Mouse (Mus musculus) erythroblast, embryonic 14.5 days (primary cell): ENCODE results near the gene Olfr1450. TPM values are rescaled to one million over a fixed set of nuclear protein-coding genes. Genes with fewer than 3 reads are reported as not detected.
"Not testable (repeated sequence)": the region's sequence is repeated elsewhere in the genome, so short reads cannot be mapped to it uniquely, and the experiment has no call there.

ENCODE experiments used
- H3K27me3 ChIP-seq: 2 replicates; pipeline ENCODE4 v1.6.1; 2012; ENCODE audit warnings: inconsistent platforms; ENCODE audit not compliant: control insufficient read depth
- H3K36me3 ChIP-seq: 2 replicates; pipeline ENCODE4 v1.6.1; 2012; ENCODE audit warnings: mild to moderate bottlenecking, inconsistent platforms; ENCODE audit not compliant: control insufficient read depth
- H3K4me1 ChIP-seq: 2 replicates; pipeline ENCODE4 v1.6.1; 2012; ENCODE audit warnings: inconsistent platforms; ENCODE audit not compliant: control insufficient read depth
- H3K4me3 ChIP-seq: replicated peaks from 2 replicates; pipeline ENCODE3; 2012; ENCODE audit warnings: moderate library complexity, mild to moderate bottlenecking, inconsistent platforms
- H3K9me3 ChIP-seq: 2 replicates; pipeline ENCODE4 v1.6.1; 2012; ENCODE audit warnings: low read length, inconsistent platforms, mixed read lengths; ENCODE audit not compliant: control insufficient read depth
- GATA1 ChIP-seq: IDR thresholded peaks from 2 replicates; pipeline ENCODE4 v1.6.1; 2012; ENCODE audit warnings: low read length, inconsistent platforms, mixed read lengths
- TAL1 ChIP-seq: IDR thresholded peaks from 3 replicates; pipeline ENCODE4 v1.6.1; 2012; ENCODE audit warnings: low read length, inconsistent platforms, mixed read lengths
- polyA plus RNA-seq: library from polyadenylated mRNA; stranded (reverse); fragments of >175 nt; gene quantifications from 2 replicates; pipeline ENCODE4 v1.2.3, GENCODE M21; 2012

Olfr1450 gene
- not detected in 2 replicates for polyA plus RNA-seq

DNA sequence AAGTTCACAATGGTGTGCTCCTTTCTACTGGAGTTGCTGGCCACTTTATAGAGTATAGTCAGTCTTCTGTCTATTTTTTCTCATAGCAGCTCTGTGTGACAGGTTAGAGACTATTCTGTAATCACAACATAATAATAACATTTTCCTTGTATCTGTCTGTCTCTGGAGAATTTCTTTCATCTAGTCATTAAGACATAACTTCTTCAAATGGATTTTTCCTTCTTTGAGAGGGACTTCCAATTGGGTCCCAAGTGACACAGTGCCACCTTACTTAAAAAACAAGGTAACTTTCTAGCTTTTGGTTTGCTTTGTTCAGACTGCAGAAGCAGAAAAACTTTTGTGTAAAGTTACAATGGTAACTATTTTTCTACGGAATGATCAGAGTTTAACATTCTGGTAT, at the start of gene Olfr1450:
Gene Olfr1450, plus strand, starts transcription at position 301 of the 400 bp plus-strand sequence.
- Histone ChIP-seq H3K27me3 (no peaks in the 10 kb centered on the region), H3K4me3 (no peak within 1 kb of the TSS), H3K9me3 (peaks cover 2% of the 10 kb centered on the region; the same call in 1 of the 2 replicates), H3K36me3 (no peaks in the 10 kb centered on the region), H3K4me1 (no peaks in the 10 kb centered on the region)
- TF ChIP-seq GATA1 (no peak), TAL1 (no peak)

- Histone ChIP-seq H3K9me3 (peaks cover 2% of the 10 kb centered on the region; the same call in 1 of the 2 replicates), H3K36me3 (no peaks in the 10 kb centered on the region), H3K27me3 (no peaks in the 10 kb centered on the region), H3K4me1 (no peaks in the 10 kb centered on the region), H3K4me3 (no peak within 1 kb of the TSS)
- no peak for TF ChIP-seq TAL1
- TF ChIP-seq GATA1 = no peak
These were observed 46.4 kb upstream of the Olfr1450 start, which contains the start of gene Olfr1447 for GRCm38 (mm10) chr19:12903643-12904042. Gene Olfr1447 (minus strand): TSS chr19:12903743.

GRCm38 (mm10) chr19:12924319-12924718, 25.7 kb upstream of the Olfr1450 start, which contains the start of gene Olfr1448:
Gene Olfr1448 (minus strand): TSS chr19:12924419.
- TF ChIP-seq TAL1 (no peak), GATA1 (no peak)
- Histone ChIP-seq H3K4me3 (no peak within 1 kb of the TSS), H3K27me3 (no peaks in the 10 kb centered on the region), H3K9me3 (no peaks in the 10 kb centered on the region), H3K4me1 (no peaks in the 10 kb centered on the region), H3K36me3 (no peaks in the 10 kb centered on the region)

DNA sequence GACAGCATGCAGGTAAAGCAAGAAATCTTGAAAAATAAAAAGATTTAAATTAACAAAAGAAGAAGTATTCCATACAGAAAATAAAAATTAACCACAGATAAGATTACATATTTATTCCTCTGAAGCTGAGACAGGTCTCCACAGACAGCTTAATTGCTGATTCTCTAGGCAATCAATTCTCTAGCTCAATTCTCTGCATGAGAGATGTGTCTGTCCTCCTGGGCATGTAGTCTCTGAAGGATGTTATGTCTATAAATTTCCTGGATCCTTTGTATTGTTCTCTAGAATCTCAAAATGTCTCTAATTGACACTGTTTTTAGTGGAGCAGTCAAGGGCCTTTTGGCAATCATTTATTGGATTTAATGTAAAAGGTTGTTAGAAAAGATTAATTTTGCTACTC, 19.5 kb upstream of the Olfr1450 start, which contains the start of gene Olfr1449:
Gene Olfr1449, plus strand, starts transcription at position 301 of the 400 bp plus-strand sequence.
- Histone ChIP-seq H3K27me3 (no peaks in the 10 kb centered on the region), H3K9me3 (no peaks in the 10 kb centered on the region), H3K4me1 (no peaks in the 10 kb centered on the region), H3K36me3 (no peaks in the 10 kb centered on the region), H3K4me3 (no peak within 1 kb of the TSS)
- no peak for TF ChIP-seq GATA1
- no peak for TF ChIP-seq TAL1

- H3K4me3 ChIP-seq, H3K36me3 ChIP-seq, H3K9me3 ChIP-seq, H3K4me1 ChIP-seq, H3K27me3 ChIP-seq: not testable (repeated sequence)
These were observed 20.0 kb downstream of the Olfr1450 start for GRCm38 (mm10) chr19:12970082-12970481.

- H3K4me3 ChIP-seq, H3K36me3 ChIP-seq, H3K4me1 ChIP-seq, H3K27me3 ChIP-seq: not testable (repeated sequence)
- H3K9me3 ChIP-seq = peaks cover 11% of the 10 kb centered on the region
These were observed 42.3 kb downstream of the Olfr1450 start for GRCm38 (mm10) chr19:12992316-12992715.

- TF ChIP-seq TAL1 = no peak
- no peak for TF ChIP-seq GATA1
- Histone ChIP-seq H3K4me1 (no peaks in the 10 kb centered on the region), H3K36me3 (no peaks in the 10 kb centered on the region), H3K9me3 (peaks cover 11% of the 10 kb centered on the region), H3K4me3 (no peak within 1 kb of the TSS), H3K27me3 (no peaks in the 10 kb centered on the region)
These were observed 44.7 kb downstream of the Olfr1450 start, which contains the start of gene Olfr1451 for GRCm38 (mm10) chr19:12994714-12995113. Gene Olfr1451 (plus strand): TSS chr19:12995014.

Other genes starting within 250 kb of the Olfr1450 start
- 0.03 TPM in 1 of 2 replicates, not detected in the other for gene Cntf, start 184.6 kb upstream of the Olfr1450 start, polyA plus RNA-seq
- 4.8 TPM in 2 replicates for gene Zfp91, start 154.1 kb upstream of the Olfr1450 start, polyA plus RNA-seq
- gene Lpxn, start 154.1 kb upstream of the Olfr1450 start, polyA plus RNA-seq = 0.02 TPM in 1 of 2 replicates, not detected in the other
- gene Gm5244, start 103.6 kb upstream of the Olfr1450 start, polyA plus RNA-seq = not detected in 2 replicates
- gene Olfr1444, start 93.0 kb upstream of the Olfr1450 start, polyA plus RNA-seq = not detected in 2 replicates
- not detected in 2 replicates for gene Olfr1445, start 66.4 kb upstream of the Olfr1450 start, polyA plus RNA-seq
- gene Olfr1446, start 56.7 kb upstream of the Olfr1450 start, polyA plus RNA-seq = not detected in 2 replicates
- gene Olfr1447, start 46.5 kb upstream of the Olfr1450 start, polyA plus RNA-seq = not detected in 2 replicates
- not detected in 2 replicates for gene Olfr1448, start 25.8 kb upstream of the Olfr1450 start, polyA plus RNA-seq
- not detected in 2 replicates for gene Olfr1449, start 19.4 kb upstream of the Olfr1450 start, polyA plus RNA-seq
- gene Olfr1451, start 44.8 kb downstream of the Olfr1450 start, polyA plus RNA-seq = not detected in 2 replicates
- gene Olfr1453, start 78.1 kb downstream of the Olfr1450 start, polyA plus RNA-seq = not detected in 2 replicates
- 0.01 TPM in 1 of 2 replicates, not detected in the other for gene Olfr1454, start 110.4 kb downstream of the Olfr1450 start, polyA plus RNA-seq
- gene Olfr1457, start 147.6 kb downstream of the Olfr1450 start, polyA plus RNA-seq = not detected in 2 replicates
- not detected in 2 replicates for gene Olfr1458, start 156.5 kb downstream of the Olfr1450 start, polyA plus RNA-seq
- not detected in 2 replicates for gene Olfr1459, start 199.3 kb downstream of the Olfr1450 start, polyA plus RNA-seq
- not detected in 2 replicates for gene Olfr1461, start 212.7 kb downstream of the Olfr1450 start, polyA plus RNA-seq
- gene Olfr1462, start 235.5 kb downstream of the Olfr1450 start, polyA plus RNA-seq = not detected in 2 replicates